Mouse (Mus musculus) erythroblast, embryonic 14.5 days (primary cell): ENCODE data around the gene Dmwd.

Experiments
- GATA1 ChIP-seq: IDR thresholded peaks from 2 replicates; pipeline ENCODE4 v1.6.1; 2012; ENCODE audit warnings: low read length, inconsistent platforms, mixed read lengths
- TAL1 ChIP-seq: IDR thresholded peaks from 3 replicates; pipeline ENCODE4 v1.6.1; 2012; ENCODE audit warnings: low read length, inconsistent platforms, mixed read lengths

- no peak for TF ChIP-seq GATA1
- TF ChIP-seq TAL1 = no peak
Measured at GRCm38 (mm10) chr7:19073504-19073903, 2.5 kb upstream of the Dmwd start.
